Mouse (Mus musculus) limb, embryonic 11.5 days (tissue): ENCODE measurements at regions not wholly inside any gene's neighbourhood (a gene's known extent, or its start where the extent isn't known, plus 50 kb on each side); places are given as distances from the start of the nearest gene placed in this dataset.
"Not testable (repeated sequence)": the region's sequence is repeated elsewhere in the genome, so short reads cannot be mapped to it uniquely, and the experiment has no call there.

Experiments
- ATAC-seq: fragments of 200-750 bp; cut with Nextera tagmentation; 2 replicates; pipeline ENCODE4 v1.8.0; 2017; ENCODE audit warnings: low read depth; ENCODE audit not compliant: insufficient number of reproducible peaks, low FRiP score, low TSS enrichment
- DNase-seq: peaks from one replicate; pipeline ENCODE4 v3.0.0-alpha.2; 2015; ENCODE audit warnings: low spot score
- H3K27ac ChIP-seq: fragments of 300-500 bp; sonication (generic); replicated peaks from 2 replicates; pipeline ENCODE4 v1.5.1; 2014; ENCODE audit warnings: low read depth, mild to moderate bottlenecking, low read length
- H3K27me3 ChIP-seq: fragments of 300-500 bp; sonication (generic); 2 replicates; pipeline ENCODE4 v1.6.1; 2014; ENCODE audit warnings: mild to moderate bottlenecking, low read length, mixed read lengths; ENCODE audit not compliant: control insufficient read depth, insufficient read depth
- H3K36me3 ChIP-seq: fragments of 300-500 bp; sonication (generic); 2 replicates; pipeline ENCODE4 v1.6.1; 2014; ENCODE audit warnings: mild to moderate bottlenecking, low read length, moderate library complexity, mixed read lengths; ENCODE audit not compliant: control insufficient read depth, insufficient read depth
- H3K4me1 ChIP-seq: fragments of 300-500 bp; sonication (generic); 2 replicates; pipeline ENCODE4 v1.6.1; 2014; ENCODE audit warnings: low read length, mixed read lengths; ENCODE audit not compliant: control insufficient read depth, insufficient read depth
- H3K4me2 ChIP-seq: fragments of 300-500 bp; sonication (generic); 2 replicates; pipeline ENCODE4 v1.6.1; 2014; ENCODE audit warnings: low read depth, mild to moderate bottlenecking, moderate library complexity; ENCODE audit not compliant: severe bottlenecking
- H3K4me3 ChIP-seq: fragments of 300-500 bp; sonication (generic); 2 replicates; pipeline ENCODE4 v1.5.1; 2014; ENCODE audit warnings: low read depth, low read length
- H3K9ac ChIP-seq: fragments of 300-500 bp; sonication (generic); 2 replicates; pipeline ENCODE4 v1.6.1; 2014; ENCODE audit warnings: mild to moderate bottlenecking, low read length
- H3K9me3 ChIP-seq: fragments of 300-500 bp; sonication (generic); 2 replicates; pipeline ENCODE4 v1.6.1; 2016; ENCODE audit warnings: low read length; ENCODE audit not compliant: control insufficient read depth
- WGBS: fragments of 180-500 bp; shearing (Covaris S2); extraction: QIAGEN DNeasy Blood & Tissue Kit; methylation state at CpG from one replicate; pipeline ENCODE4 v1.1.7; 2014; 5-methylcytosine and 5-hydroxymethylcytosine counted together

GRCm38 (mm10) chr6:41140916-41141315 lies 105.6 kb upstream of the 2210010C04Rik start:
- DNase-seq = no peak
- no peaks in the 10 kb centered on the region for H3K27me3 ChIP-seq
- ATAC-seq = no peak
- no peak overlapping the region for H3K9ac ChIP-seq
- H3K4me3 ChIP-seq = no peak overlapping the region
- no peaks in the 10 kb centered on the region for H3K36me3 ChIP-seq
- H3K4me2 ChIP-seq = no peak overlapping the region
- no peak overlapping the region for H3K27ac ChIP-seq
- 91% methylated on average over 1 of the region's 1 CpGs for WGBS
- H3K4me1 ChIP-seq = no peaks in the 10 kb centered on the region
- no peaks in the 10 kb centered on the region for H3K9me3 ChIP-seq

GRCm38 (mm10) chr6:41137401-41137777 lies 102.1 kb upstream of the 2210010C04Rik start:
- H3K4me3 ChIP-seq, H3K27me3 ChIP-seq, ATAC-seq, DNase-seq, H3K4me2 ChIP-seq, H3K9me3 ChIP-seq, H3K36me3 ChIP-seq, H3K4me1 ChIP-seq, H3K27ac ChIP-seq, H3K9ac ChIP-seq: not testable (repeated sequence)
- whole genome bisulfite sequencing = 43% methylated on average over 2 of the region's 2 CpGs

GRCm38 (mm10) chr6:41136717-41137400 lies 101.5 kb upstream of the 2210010C04Rik start:
- no peaks in the 10 kb centered on the region for H3K27me3 ChIP-seq
- H3K36me3 ChIP-seq = no peaks in the 10 kb centered on the region
- no peak; the same call in 1 of the 2 replicates for ATAC-seq
- H3K4me3 ChIP-seq = no peak overlapping the region
- no peak overlapping the region for H3K9ac ChIP-seq
- H3K4me1 ChIP-seq = no peaks in the 10 kb centered on the region
- H3K9me3 ChIP-seq = no peaks in the 10 kb centered on the region
- H3K27ac ChIP-seq = no peak overlapping the region
- 39% methylated on average over 6 of the region's 6 CpGs for WGBS
- DNase-seq = peak; percentile 63
- H3K4me2 ChIP-seq = no peak overlapping the region

- no peaks in the 10 kb centered on the region for H3K4me1 ChIP-seq
- H3K27ac ChIP-seq = no peak overlapping the region
- 82% methylated on average over 4 of the region's 4 CpGs for WGBS
- no peak for ATAC-seq
- no peak overlapping the region for H3K9ac ChIP-seq
- no peaks in the 10 kb centered on the region for H3K27me3 ChIP-seq
- H3K36me3 ChIP-seq = no peaks in the 10 kb centered on the region
- no peak for DNase-seq
- H3K9me3 ChIP-seq = no peaks in the 10 kb centered on the region
- H3K4me3 ChIP-seq = no peak overlapping the region
- H3K4me2 ChIP-seq = no peak overlapping the region
Observed at GRCm38 (mm10) chr6:41135160-41135559, 99.9 kb upstream of the 2210010C04Rik start.

GRCm38 (mm10) chr6:41129906-41130305 lies 94.6 kb upstream of the 2210010C04Rik start:
- H3K4me3 ChIP-seq = no peak overlapping the region
- no peaks in the 10 kb centered on the region for H3K9me3 ChIP-seq
- no peaks in the 10 kb centered on the region for H3K27me3 ChIP-seq
- no peaks in the 10 kb centered on the region for H3K36me3 ChIP-seq
- WGBS = 88% methylated on average over 4 of the region's 4 CpGs
- H3K27ac ChIP-seq = no peak overlapping the region
- no peaks in the 10 kb centered on the region for H3K4me1 ChIP-seq
- no peak overlapping the region for H3K4me2 ChIP-seq
- ATAC-seq (no peak), DNase-seq (no peak)
- no peak overlapping the region for H3K9ac ChIP-seq

GRCm38 (mm10) chr6:41127816-41128215 lies 92.5 kb upstream of the 2210010C04Rik start:
- Histone ChIP-seq H3K9ac (no peak overlapping the region), H3K4me3 (no peak overlapping the region), H3K36me3 (no peaks in the 10 kb centered on the region), H3K4me2 (no peak overlapping the region), H3K27ac (no peak overlapping the region), H3K9me3 (no peaks in the 10 kb centered on the region), H3K4me1 (no peaks in the 10 kb centered on the region), H3K27me3 (no peaks in the 10 kb centered on the region)
- DNase-seq (no peak), ATAC-seq (no peak)
- 87% methylated on average over 7 of the region's 7 CpGs for WGBS

- ATAC-seq (no peak), DNase-seq (no peak)
- no peak overlapping the region for H3K4me3 ChIP-seq
- H3K27ac ChIP-seq = no peak overlapping the region
- H3K27me3 ChIP-seq = no peaks in the 10 kb centered on the region
- H3K9ac ChIP-seq = no peak overlapping the region
- no peak overlapping the region for H3K4me2 ChIP-seq
- no peaks in the 10 kb centered on the region for H3K36me3 ChIP-seq
- H3K9me3 ChIP-seq = no peaks in the 10 kb centered on the region
- no peaks in the 10 kb centered on the region for H3K4me1 ChIP-seq
Observed at GRCm38 (mm10) chr6:41126855-41127254, 91.5 kb upstream of the 2210010C04Rik start.

- WGBS = 86% methylated on average over 3 of the region's 3 CpGs
- Histone ChIP-seq H3K9ac (no peak overlapping the region), H3K27ac (no peak overlapping the region), H3K9me3 (no peaks in the 10 kb centered on the region), H3K4me2 (no peak overlapping the region), H3K36me3 (no peaks in the 10 kb centered on the region), H3K4me1 (no peaks in the 10 kb centered on the region), H3K27me3 (no peaks in the 10 kb centered on the region), H3K4me3 (no peak overlapping the region)
- ATAC-seq (no peak), DNase-seq (no peak)
Observed at GRCm38 (mm10) chr6:41121641-41122040, 86.3 kb upstream of the 2210010C04Rik start.

- Histone ChIP-seq H3K36me3 (no peaks in the 10 kb centered on the region), H3K9me3 (no peaks in the 10 kb centered on the region), H3K27ac (no peak overlapping the region), H3K27me3 (no peaks in the 10 kb centered on the region), H3K4me1 (no peaks in the 10 kb centered on the region), H3K4me3 (no peak overlapping the region), H3K4me2 (no peak overlapping the region), H3K9ac (no peak overlapping the region)
- 74% methylated on average over 2 of the region's 2 CpGs for WGBS
- ATAC-seq (no peak), DNase-seq (no peak)
Observed at GRCm38 (mm10) chr6:41119176-41119575, 83.9 kb upstream of the 2210010C04Rik start.
